ENCODE assay signal across 26 mouse cellular contexts in genomic region chr13:81134412-81134811, GRCm38 (mm10).
DNase-seq lines count a peak whose midpoint lies in the region; ATAC-seq and TF ChIP-seq lines count a peak whose summit lies in the region.
"Had no signal": no experiment of that assay in that cellular context is flagged by ENCODE, and none has a peak within 500 bp of the region (broad histone marks: within the 10 kb centered on the region; RNA-seq: fewer than 3 reads in every experiment).

No protein-coding gene starts in this region.

- H3K9me3 ChIP-seq in heart, embryonic 10.5 days = no peaks in the 10 kb centered on the region
- H3K9me3 ChIP-seq: G1E; hindbrain, embryonic 12.5 days; neural tube, embryonic 12.5 days had no signal

- DNase-seq in gastrocnemius, adult 2 months = peak; percentile 42
- DNase-seq in gastrocnemius, postnatal 36 days = no peak
- peak; percentile 19 for DNase-seq in heart, postnatal 25 days (ENCODE audit: low spot score)
- DNase-seq in heart, embryonic 10.5 days (ENCODE audit: low spot score) = no peak
- no peak for DNase-seq in c-Kit-positive CD71-positive TER-119-positive erythroid progenitor cells, embryonic 14.5 days (ENCODE audit: low spot score)
- DNase-seq: adrenal gland, postnatal 10 days; cerebellum, adult 18-20 months; cerebellum, postnatal 14 days; gastrocnemius, postnatal 14 days; kidney, adult 9 months; kidney, postnatal 10 days; lung, embryonic 14.5 days; right cerebral cortex, adult 18-20 months; thymus, adult 18-20 months; thymus, postnatal 25 days had no signal

- H3K4me3 ChIP-seq in gastrocnemius, adult 2 months = no peak overlapping the region
- no peak overlapping the region for H3K4me3 ChIP-seq in heart, embryonic 10.5 days
- H3K4me3 ChIP-seq in bone marrow macrophage, adult 2 months (ENCODE audit: insufficient read depth, low read length) = no peak overlapping the region
- H3K4me3 ChIP-seq: erythroblast, embryonic 14.5 days; hindbrain, embryonic 12.5 days; myocyte; neural tube, embryonic 12.5 days had no signal

- intact Hi-C loops in gastrocnemius, adult 2 months (cut with DNase I) = no loop called here
- intact Hi-C loops in gastrocnemius, postnatal 36 days (cut with DNase I) = no loop called here
- intact Hi-C loops in heart, postnatal 25 days (cut with DNase I) = loop anchor here (5.0 kb wide), 1 partner anchor 192 kb away; no protein-coding TSS in a partner anchor

- no peaks in the 10 kb centered on the region for H3K27me3 ChIP-seq in heart, embryonic 10.5 days (ENCODE audit: insufficient read depth, poor library complexity, severe bottlenecking)
- H3K27me3 ChIP-seq: hindbrain, embryonic 12.5 days; neural tube, embryonic 12.5 days had no signal

- TF ChIP-seq POLR2A in bone marrow macrophage, adult 2 months (IDR thresholded peaks at IDR 0.05; ENCODE audit: borderline replicate concordance, low read depth, low read length) = no peak

- ATAC-seq in monocyte, adult 5-6 weeks (replicated peaks; ENCODE audit: insufficient number of reproducible peaks, low FRiP score, low TSS enrichment, poor library complexity, severe bottlenecking) = peak; percentile 30
- ATAC-seq: forebrain, embryonic 16.5 days; intestine, embryonic 16.5 days; midbrain, embryonic 16.5 days had no signal

- peak overlapping the region; percentile 57 for H3K27ac ChIP-seq in gastrocnemius, adult 2 months
- H3K27ac ChIP-seq in heart, embryonic 10.5 days = no peak overlapping the region; the same call in 1 of the 2 replicates
- H3K27ac ChIP-seq in bone marrow macrophage, adult 2 months (ENCODE audit: insufficient read depth, low read depth, low read length) = peak overlapping the region; percentile 34
- H3K27ac ChIP-seq: hindbrain, embryonic 12.5 days; neural tube, embryonic 12.5 days; stomach, postnatal 0 days had no signal

- H3K4me1 ChIP-seq in heart, embryonic 10.5 days = peaks cover 47% of the 10 kb centered on the region
- H3K4me1 ChIP-seq in bone marrow macrophage, adult 2 months (ENCODE audit: control insufficient read depth, insufficient read depth, low read length) = peaks cover 52% of the 10 kb centered on the region
- H3K4me1 ChIP-seq: hindbrain, embryonic 12.5 days had no signal

- H3K36me3 ChIP-seq in heart, embryonic 10.5 days = no peaks in the 10 kb centered on the region
- H3K36me3 ChIP-seq: G1E; hindbrain, embryonic 12.5 days; neural tube, embryonic 12.5 days had no signal

- TF ChIP-seq CTCF in gastrocnemius, adult 2 months (IDR thresholded peaks at IDR 0.05) = no peak
- TF ChIP-seq CTCF in bone marrow macrophage, adult 2 months (IDR thresholded peaks at IDR 0.05; ENCODE audit: low read depth, low read length) = no peak

Comparison
In these comparisons a context has a peak if more than half of its experiments do, and no peak if none do; other contexts are left out.
1. DNase-seq: peak in gastrocnemius, adult 2 months (single experiment) and heart, postnatal 25 days (single experiment); none in gastrocnemius, postnatal 36 days (0 of 2), heart, embryonic 10.5 days (single experiment) and c-Kit-positive CD71-positive TER-119-positive erythroid progenitor cells, embryonic 14.5 days (single experiment).